Mouse (Mus musculus) erythroblast, embryonic 14.5 days (primary cell): Measurements from ENCODE around the gene Calhm4.

Experiments
- GATA1 ChIP-seq: IDR thresholded peaks from 2 replicates; pipeline ENCODE4 v1.6.1; 2012; ENCODE audit warnings: low read length, inconsistent platforms, mixed read lengths
- TAL1 ChIP-seq: IDR thresholded peaks from 3 replicates; pipeline ENCODE4 v1.6.1; 2012; ENCODE audit warnings: low read length, inconsistent platforms, mixed read lengths

DNA sequence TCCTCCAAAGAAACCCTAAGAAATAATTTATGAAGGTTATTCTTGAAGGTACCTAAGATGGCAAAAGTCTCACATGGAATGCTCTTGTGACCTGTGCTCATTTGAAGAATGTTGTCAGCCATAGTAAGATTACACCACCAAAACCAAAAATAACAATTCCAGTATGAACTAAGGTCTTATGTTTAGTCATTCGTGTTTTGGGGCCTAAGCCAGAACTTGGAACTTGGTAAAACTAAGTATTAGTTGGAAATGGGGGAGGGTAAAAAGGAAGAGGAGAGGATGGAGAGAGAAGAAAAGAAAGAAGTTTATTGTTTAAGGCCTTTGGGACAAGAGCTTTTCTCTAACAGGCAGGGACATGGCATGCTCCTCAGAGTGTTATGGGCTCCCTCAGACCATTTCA lies 25.5 kb upstream of the Calhm4 start:
- TF ChIP-seq GATA1 (no peak), TAL1 (no peak)
